Mouse (Mus musculus): ENCODE data around the gene Zfp616. TPM values are rescaled to one million over a fixed set of nuclear protein-coding genes. Genes with fewer than 3 reads are reported as not detected.

The Zfp616 gene
- not detected in 2 replicates for polyA plus RNA-seq (2012; ENCODE audit: insufficient read depth, insufficient read length, low replicate concordance, missing spikeins)

- WGBS = 97% methylated on average over 1 of the region's 1 CpGs
- TF ChIP-seq CTCF (IDR thresholded peaks at IDR 0.05; ENCODE audit: insufficient read depth, low read depth, low read length) (no peak), POLR2A (IDR thresholded peaks at IDR 0.05; ENCODE audit: insufficient read depth, low read depth, low read length) (no peak)
- Histone ChIP-seq H3K27ac (ENCODE audit: insufficient read depth, low read depth, low read length) (no peak within 1 kb of the TSS), H3K4me1 (ENCODE audit: control insufficient read depth, insufficient read depth, low read length) (no peaks in the 10 kb centered on the region), H3K4me3 (ENCODE audit: insufficient read depth, low read depth, low read length) (no peak within 1 kb of the TSS)
These were observed at the start of gene Zfp616 for GRCm38 (mm10) chr11:74069655-74070054. Gene Zfp616, plus strand, starts transcription at chr11:74069955.

- no peak overlapping the region for H3K4me3 ChIP-seq (ENCODE audit: insufficient read depth, low read depth, low read length)
- no peaks in the 10 kb centered on the region for H3K4me1 ChIP-seq (ENCODE audit: control insufficient read depth, insufficient read depth, low read length)
- no peak overlapping the region for H3K27ac ChIP-seq (ENCODE audit: insufficient read depth, low read depth, low read length)
- WGBS = 70% methylated on average over 3 of the region's 3 CpGs
- TF ChIP-seq POLR2A (IDR thresholded peaks at IDR 0.05; ENCODE audit: insufficient read depth, low read depth, low read length) (no peak), CTCF (IDR thresholded peaks at IDR 0.05; ENCODE audit: insufficient read depth, low read depth, low read length) (no peak)
These were observed 18.4 kb upstream of the Zfp616 start for GRCm38 (mm10) chr11:74051347-74051746.

- Histone ChIP-seq H3K27ac (ENCODE audit: insufficient read depth, low read depth, low read length) (no peak within 1 kb of the TSS), H3K4me1 (ENCODE audit: control insufficient read depth, insufficient read depth, low read length) (no peaks in the 10 kb centered on the region), H3K4me3 (ENCODE audit: insufficient read depth, low read depth, low read length) (no peak within 1 kb of the TSS)
- TF ChIP-seq CTCF (IDR thresholded peaks at IDR 0.05; ENCODE audit: insufficient read depth, low read depth, low read length) = no peak
- TF ChIP-seq POLR2A (IDR thresholded peaks at IDR 0.05; ENCODE audit: insufficient read depth, low read depth, low read length) = no peak
- WGBS = 79% methylated on average over 2 of the region's 2 CpGs
These were observed 13.3 kb upstream of the Zfp616 start, which contains the start of the genes Olfr139 and Olfr399 for GRCm38 (mm10) chr11:74056451-74056850. Gene Olfr139, minus strand, starts transcription at chr11:74056551. Gene Olfr399, minus strand, starts transcription at chr11:74056615.

GRCm38 (mm10) chr11:74100724-74101123, 31.0 kb downstream of the Zfp616 start:
- 86% methylated on average over 2 of the region's 2 CpGs for WGBS
- TF ChIP-seq POLR2A (IDR thresholded peaks at IDR 0.05; ENCODE audit: insufficient read depth, low read depth, low read length) = no peak
- TF ChIP-seq CTCF (IDR thresholded peaks at IDR 0.05; ENCODE audit: insufficient read depth, low read depth, low read length) = no peak
- Histone ChIP-seq H3K4me1 (ENCODE audit: control insufficient read depth, insufficient read depth, low read length) (no peaks in the 10 kb centered on the region), H3K4me3 (ENCODE audit: insufficient read depth, low read depth, low read length) (no peak overlapping the region), H3K27ac (ENCODE audit: insufficient read depth, low read depth, low read length) (no peak overlapping the region)

- 30% methylated on average over 2 of the region's 2 CpGs for WGBS
- TF ChIP-seq POLR2A (IDR thresholded peaks at IDR 0.05; ENCODE audit: insufficient read depth, low read depth, low read length) (no peak), CTCF (IDR thresholded peaks at IDR 0.05; ENCODE audit: insufficient read depth, low read depth, low read length) (no peak)
- Histone ChIP-seq H3K4me1 (ENCODE audit: control insufficient read depth, insufficient read depth, low read length) (no peaks in the 10 kb centered on the region), H3K4me3 (ENCODE audit: insufficient read depth, low read depth, low read length) (no peak overlapping the region), H3K27ac (ENCODE audit: insufficient read depth, low read depth, low read length) (no peak overlapping the region)
These were observed 31.8 kb downstream of the Zfp616 start for GRCm38 (mm10) chr11:74101507-74101906.

- Histone ChIP-seq H3K4me3 (ENCODE audit: insufficient read depth, low read depth, low read length) (no peak overlapping the region), H3K27ac (ENCODE audit: insufficient read depth, low read depth, low read length) (no peak overlapping the region), H3K4me1 (ENCODE audit: control insufficient read depth, insufficient read depth, low read length) (no peaks in the 10 kb centered on the region)
- TF ChIP-seq CTCF (IDR thresholded peaks at IDR 0.05; ENCODE audit: insufficient read depth, low read depth, low read length) (no peak), POLR2A (IDR thresholded peaks at IDR 0.05; ENCODE audit: insufficient read depth, low read depth, low read length) (no peak)
- 43% methylated on average over 5 of the region's 5 CpGs for WGBS
These were observed 35.3 kb downstream of the Zfp616 start for GRCm38 (mm10) chr11:74105066-74105465.

- Histone ChIP-seq H3K27ac (ENCODE audit: insufficient read depth, low read depth, low read length) (no peak within 1 kb of the TSS), H3K4me3 (ENCODE audit: insufficient read depth, low read depth, low read length) (no peak within 1 kb of the TSS), H3K4me1 (ENCODE audit: control insufficient read depth, insufficient read depth, low read length) (no peaks in the 10 kb centered on the region)
- TF ChIP-seq CTCF (IDR thresholded peaks at IDR 0.05; ENCODE audit: insufficient read depth, low read depth, low read length) (no peak), POLR2A (IDR thresholded peaks at IDR 0.05; ENCODE audit: insufficient read depth, low read depth, low read length) (no peak)
These were observed 43.7 kb downstream of the Zfp616 start, which contains the start of gene Olfr401 for GRCm38 (mm10) chr11:74113412-74113811. Gene Olfr401, plus strand, starts transcription at chr11:74113712.

Other genes starting within 250 kb of the Zfp616 start
- not detected in 2 replicates for gene Olfr393, start 218.5 kb upstream of the Zfp616 start, polyA plus RNA-seq (2012; ENCODE audit: insufficient read depth, insufficient read length, low replicate concordance, missing spikeins)
- not detected in 2 replicates for gene Olfr394, start 179.2 kb upstream of the Zfp616 start, polyA plus RNA-seq (2012; ENCODE audit: insufficient read depth, insufficient read length, low replicate concordance, missing spikeins)
- gene Olfr395, start 160.7 kb upstream of the Zfp616 start, polyA plus RNA-seq (2012; ENCODE audit: insufficient read depth, insufficient read length, low replicate concordance, missing spikeins) = not detected in 2 replicates
- not detected in 2 replicates for gene Olfr23, start 133.3 kb upstream of the Zfp616 start, polyA plus RNA-seq (2012; ENCODE audit: insufficient read depth, insufficient read length, low replicate concordance, missing spikeins)
- gene Olfr397, start 109.1 kb upstream of the Zfp616 start, polyA plus RNA-seq (2012; ENCODE audit: insufficient read depth, insufficient read length, low replicate concordance, missing spikeins) = not detected in 2 replicates
- not detected in 2 replicates for gene Olfr398, start 79.5 kb upstream of the Zfp616 start, polyA plus RNA-seq (2012; ENCODE audit: insufficient read depth, insufficient read length, low replicate concordance, missing spikeins)
- gene Olfr139, start 13.4 kb upstream of the Zfp616 start, polyA plus RNA-seq (2012; ENCODE audit: insufficient read depth, insufficient read length, low replicate concordance, missing spikeins) = not detected in 2 replicates
- not detected in 2 replicates for gene Olfr399, start 13.3 kb upstream of the Zfp616 start, polyA plus RNA-seq (2012; ENCODE audit: insufficient read depth, insufficient read length, low replicate concordance, missing spikeins)
- not detected in 2 replicates for gene Olfr401, start 43.8 kb downstream of the Zfp616 start, polyA plus RNA-seq (2012; ENCODE audit: insufficient read depth, insufficient read length, low replicate concordance, missing spikeins)
- not detected in 2 replicates for gene Olfr402, start 83.6 kb downstream of the Zfp616 start, polyA plus RNA-seq (2012; ENCODE audit: insufficient read depth, insufficient read length, low replicate concordance, missing spikeins)
- not detected in 2 replicates for gene Olfr403, start 116.3 kb downstream of the Zfp616 start, polyA plus RNA-seq (2012; ENCODE audit: insufficient read depth, insufficient read length, low replicate concordance, missing spikeins)
- gene Olfr43, start 141.4 kb downstream of the Zfp616 start, polyA plus RNA-seq (2012; ENCODE audit: insufficient read depth, insufficient read length, low replicate concordance, missing spikeins) = not detected in 2 replicates
- gene Olfr406, start 189.9 kb downstream of the Zfp616 start, polyA plus RNA-seq (2012; ENCODE audit: insufficient read depth, insufficient read length, low replicate concordance, missing spikeins) = not detected in 2 replicates
- not detected in 2 replicates for gene Olfr59, start 213.8 kb downstream of the Zfp616 start, polyA plus RNA-seq (2012; ENCODE audit: insufficient read depth, insufficient read length, low replicate concordance, missing spikeins)

Data from olfactory bulb, adult 2 months (tissue).